Mouse (Mus musculus): ENCODE measurements around the gene Ampd3. TPM values are rescaled to one million over a fixed set of nuclear protein-coding genes. Genes with fewer than 3 reads are reported as not detected.

Gene Ampd3
- total RNA-seq, 2 experiments from 2014 or later: 24.4 to 25.3 TPM

DNA sequence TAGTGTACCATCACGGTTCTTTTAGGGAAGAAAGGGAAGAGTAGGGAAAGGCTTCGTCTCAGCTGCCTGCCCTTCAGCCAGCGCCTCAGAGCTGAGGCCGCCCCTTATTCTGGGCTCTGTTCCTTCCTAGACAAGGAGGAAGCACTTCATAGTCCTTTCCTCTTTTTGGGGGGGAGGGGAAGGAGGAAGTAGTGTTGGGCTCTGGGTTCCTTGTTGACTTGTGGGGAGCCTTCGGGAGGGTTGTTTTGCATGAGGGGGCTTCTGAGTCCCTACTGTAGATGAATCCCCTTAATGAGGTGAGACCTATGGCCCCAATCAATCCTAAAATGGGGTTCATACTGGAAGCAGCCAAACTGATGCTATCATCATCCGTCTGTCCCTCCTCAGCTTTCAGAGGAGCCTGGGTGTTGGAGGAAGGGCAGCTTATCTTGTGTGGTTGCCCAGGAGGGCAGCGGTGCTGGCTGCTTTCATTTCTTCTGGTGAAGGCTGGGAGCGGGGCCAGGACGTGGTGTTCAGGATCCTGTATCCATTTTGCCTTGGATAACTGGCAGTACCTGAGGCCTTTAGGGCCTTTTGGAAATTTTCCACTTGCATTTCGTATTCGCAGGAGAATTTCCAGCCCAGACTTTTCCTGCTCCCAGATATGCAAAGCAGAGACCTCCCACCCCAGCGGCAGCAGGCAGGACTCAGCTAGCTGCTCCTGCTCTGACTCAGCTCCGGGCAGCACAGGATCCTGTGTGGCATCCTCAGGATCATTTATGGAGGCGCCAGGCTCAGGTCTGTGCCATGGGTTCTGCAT lies 5.4 kb downstream of the Ampd3 start:
- intact Hi-C loops (cut with DNase I): no loop called here
- no peak for TF ChIP-seq CTCF (IDR thresholded peaks at IDR 0.05)
- Histone ChIP-seq H3K27ac (peak overlapping the region; percentile 83), H3K4me3 (peak overlapping the region; percentile 37)
- peak; percentile 37 to 43 for DNase-seq (ENCODE audit: extremely low spot score in 1 of 2, low spot score in 2 of 2)

GRCm38 (mm10) chr7:110774077-110774476 lies 6.1 kb downstream of the Ampd3 start:
- intact Hi-C loops (cut with DNase I): no loop called here
- TF ChIP-seq CTCF (IDR thresholded peaks at IDR 0.05): no peak
- DNase-seq (ENCODE audit: extremely low spot score in 1 of 2, low spot score in 2 of 2): no peak
- Histone ChIP-seq H3K4me3 (peak overlapping the region; percentile 37), H3K27ac (peak overlapping the region; percentile 83)

DNA sequence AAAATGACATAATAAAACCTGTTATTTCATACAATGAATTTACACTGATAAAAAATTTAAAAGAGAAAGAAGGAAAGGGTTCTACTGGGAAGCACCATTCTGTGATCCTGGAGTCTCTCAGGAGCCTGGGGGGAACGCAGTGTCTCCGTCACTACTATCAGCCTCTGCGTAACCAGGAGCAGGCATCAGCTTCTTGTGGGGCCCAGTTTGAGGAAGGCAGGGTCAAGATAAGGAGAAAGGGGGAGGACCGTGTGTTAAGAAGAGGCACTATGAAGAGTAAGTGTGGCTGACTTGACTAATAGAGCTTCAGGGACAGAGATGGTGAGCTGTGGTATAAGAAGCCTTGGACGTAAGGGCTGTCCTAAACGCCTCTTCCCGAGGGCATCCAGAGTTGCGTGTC lies 6.7 kb downstream of the Ampd3 start:
- DNase-seq (ENCODE audit: extremely low spot score in 1 of 2, low spot score in 2 of 2): no peak
- Histone ChIP-seq H3K4me3 (no peak overlapping the region), H3K27ac (no peak overlapping the region; the same call in 1 of the 2 replicates)
- intact Hi-C loops (cut with DNase I): no loop called here
- TF ChIP-seq CTCF (IDR thresholded peaks at IDR 0.05): no peak

- intact Hi-C loops (cut with DNase I): no loop called here
- TF ChIP-seq CTCF (IDR thresholded peaks at IDR 0.05): no peak
These were observed 9.4 kb downstream of the Ampd3 start for GRCm38 (mm10) chr7:110777146-110778001.

GRCm38 (mm10) chr7:110778933-110779332 lies 10.9 kb downstream of the Ampd3 start:
- peak overlapping the region; percentile 13; the same call in 1 of the 2 replicates for H3K27ac ChIP-seq
- no peak for TF ChIP-seq CTCF (IDR thresholded peaks at IDR 0.05)
- intact Hi-C loops (cut with DNase I): no loop called here
- no peak for DNase-seq (ENCODE audit: extremely low spot score in 1 of 2, low spot score in 2 of 2)
- H3K4me3 ChIP-seq: no peak overlapping the region

More at GRCm38 (mm10) chr7:110777146-110778001, 9.4 kb downstream of the Ampd3 start:
- Histone ChIP-seq H3K4me3 (no peak overlapping the region), H3K27ac (no peak overlapping the region)
- no peak for DNase-seq (ENCODE audit: extremely low spot score in 1 of 2, low spot score in 2 of 2)

DNA sequence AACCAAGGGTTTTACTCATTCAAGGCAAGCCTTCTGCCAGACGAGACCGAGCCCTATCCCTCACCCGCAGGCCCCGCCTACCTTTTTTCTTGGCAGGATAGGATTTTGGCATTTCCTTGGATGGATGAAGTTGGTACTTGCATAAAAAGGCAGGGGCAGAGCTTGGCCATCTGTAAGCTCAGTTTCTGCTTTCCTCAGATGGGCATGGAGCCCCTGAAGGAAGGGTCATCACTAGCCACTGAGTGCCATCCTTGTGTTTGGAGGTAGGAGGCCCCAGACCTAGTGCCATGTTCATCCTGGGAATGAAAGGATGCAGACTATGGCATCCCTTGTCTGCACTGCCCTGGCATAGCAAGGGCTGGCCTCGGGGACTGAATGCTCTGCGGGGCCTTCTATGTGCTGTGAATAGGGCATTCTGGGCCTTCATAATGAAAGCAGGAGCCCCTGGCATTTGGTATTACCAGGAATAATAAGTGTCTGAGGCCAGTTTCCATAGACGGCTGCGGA lies 11.7 kb downstream of the Ampd3 start:
- peak in 1 of 2 experiments; percentile 46 for DNase-seq (ENCODE audit: extremely low spot score in 1 of 2, low spot score in 2 of 2)
- intact Hi-C loops (cut with DNase I): no loop called here
- no peak overlapping the region for H3K4me3 ChIP-seq
- peak overlapping the region; percentile 70 for H3K27ac ChIP-seq
- no peak for TF ChIP-seq CTCF (IDR thresholded peaks at IDR 0.05)

GRCm38 (mm10) chr7:110780520-110780919 lies 12.5 kb downstream of the Ampd3 start:
- Histone ChIP-seq H3K4me3 (no peak overlapping the region), H3K27ac (peak overlapping the region; percentile 70)
- no peak for TF ChIP-seq CTCF (IDR thresholded peaks at IDR 0.05)
- intact Hi-C loops (cut with DNase I): no loop called here
- no peak for DNase-seq (ENCODE audit: extremely low spot score in 1 of 2, low spot score in 2 of 2)

DNA sequence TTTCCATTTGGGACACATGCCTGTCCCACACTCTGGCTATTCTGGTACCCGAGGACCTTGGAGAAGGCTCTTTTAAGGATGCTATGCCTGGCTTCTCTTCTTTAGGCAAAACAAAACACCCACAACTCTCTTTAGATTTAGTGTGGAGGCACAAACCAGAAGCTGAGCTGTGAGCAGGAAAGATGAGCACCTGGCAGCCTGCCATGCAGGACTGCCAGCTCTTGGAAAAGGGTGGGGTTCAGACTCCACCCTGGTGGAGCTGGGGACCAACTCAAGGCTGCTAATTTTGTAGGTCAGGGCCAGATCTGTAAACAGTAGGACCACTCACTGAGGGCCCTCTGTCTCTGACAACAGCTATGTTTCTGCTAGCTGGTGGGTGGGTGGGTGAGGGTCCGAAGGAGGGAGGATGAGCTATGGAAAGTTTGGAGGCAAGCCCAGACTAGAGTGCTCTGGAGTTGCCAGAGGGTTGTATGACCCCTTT lies 13.3 kb downstream of the Ampd3 start:
- H3K4me3 ChIP-seq: no peak overlapping the region
- intact Hi-C loops (cut with DNase I): no loop called here
- no peak for TF ChIP-seq CTCF (IDR thresholded peaks at IDR 0.05)
- peak overlapping the region; percentile 70 for H3K27ac ChIP-seq
- peak; percentile 45 to 69 for DNase-seq (ENCODE audit: extremely low spot score in 1 of 2, low spot score in 2 of 2)

DNA sequence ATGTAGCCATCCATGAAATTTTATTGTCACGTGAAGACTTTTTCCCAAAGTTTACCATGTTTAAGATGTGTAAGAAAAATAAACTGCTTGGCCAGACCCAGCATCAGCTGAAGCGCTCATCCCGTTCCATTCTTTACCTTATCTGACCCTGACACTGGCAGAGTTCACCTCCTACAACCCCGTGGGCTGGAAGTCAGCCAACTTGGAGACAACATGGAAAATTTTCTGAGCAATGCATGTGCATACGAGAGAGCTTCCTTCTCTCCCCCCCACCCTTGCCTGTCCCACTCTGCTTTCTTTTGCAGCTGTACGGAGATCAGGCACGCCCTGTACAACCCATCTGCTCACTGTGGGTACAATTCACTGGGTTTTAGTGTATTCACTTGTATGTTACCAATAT lies 14.1 kb downstream of the Ampd3 start:
- Histone ChIP-seq H3K27ac (no peak overlapping the region), H3K4me3 (no peak overlapping the region)
- TF ChIP-seq CTCF (IDR thresholded peaks at IDR 0.05): no peak
- no peak for DNase-seq (ENCODE audit: extremely low spot score in 1 of 2, low spot score in 2 of 2)
- intact Hi-C loops (cut with DNase I): no loop called here

DNA sequence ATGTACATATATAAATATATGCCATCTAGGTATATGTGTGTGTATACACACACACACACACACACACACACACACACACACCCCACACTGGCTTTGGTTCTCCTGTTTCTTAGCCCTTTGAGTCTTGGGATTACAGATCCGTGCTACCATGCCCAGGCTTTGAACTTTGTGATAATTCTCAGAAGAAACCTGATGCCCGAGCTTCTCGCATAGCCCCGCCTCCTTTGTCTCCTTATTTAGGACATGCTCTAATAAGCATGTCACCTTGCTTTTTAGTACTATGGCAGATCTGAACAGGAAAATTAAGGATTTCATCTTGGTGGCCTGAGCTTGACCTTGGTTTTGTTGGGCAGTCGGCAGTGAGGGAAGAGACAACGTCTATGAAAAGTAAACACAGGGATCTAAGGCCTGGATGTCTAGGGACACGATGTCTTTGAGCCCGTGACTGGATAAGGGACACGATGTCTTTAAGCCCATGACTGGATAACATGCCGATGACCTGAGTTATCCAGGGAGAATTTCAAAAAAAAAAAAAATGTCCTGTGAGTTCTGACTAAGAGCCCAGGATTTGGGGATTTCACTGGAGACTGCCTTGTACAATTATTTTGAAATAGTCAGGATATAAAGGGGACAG lies 15.0 kb downstream of the Ampd3 start:
- DNase-seq (ENCODE audit: extremely low spot score in 1 of 2, low spot score in 2 of 2): no peak
- TF ChIP-seq CTCF (IDR thresholded peaks at IDR 0.05): no peak
- Histone ChIP-seq H3K4me3 (no peak overlapping the region), H3K27ac (no peak overlapping the region)
- intact Hi-C loops (cut with DNase I): no loop called here

DNA sequence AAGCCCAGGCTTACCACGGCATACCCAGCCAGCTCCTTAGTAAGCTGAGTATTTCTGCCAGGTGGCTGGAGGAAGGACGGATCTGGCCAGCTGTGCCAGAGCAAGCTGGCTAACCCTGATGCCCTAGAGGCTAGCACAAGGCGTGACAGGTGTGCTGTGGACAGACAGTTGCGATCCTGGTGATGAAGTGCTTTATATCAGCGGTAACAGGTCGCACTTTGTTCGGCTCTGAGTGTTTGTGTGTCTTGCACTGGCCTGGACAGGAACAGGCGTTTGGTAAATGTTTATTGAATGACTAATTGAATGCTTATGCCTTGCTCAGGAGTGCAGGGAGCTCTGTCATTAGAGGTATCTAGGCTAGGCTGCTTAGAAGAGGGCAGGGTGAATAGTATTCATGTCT lies 17.0 kb downstream of the Ampd3 start:
- H3K27ac ChIP-seq: no peak overlapping the region
- no peak overlapping the region for H3K4me3 ChIP-seq
- no peak for TF ChIP-seq CTCF (IDR thresholded peaks at IDR 0.05)
- no peak for DNase-seq (ENCODE audit: extremely low spot score in 1 of 2, low spot score in 2 of 2)
- intact Hi-C loops (cut with DNase I): no loop called here

Data from left cerebral cortex, adult 2 months (tissue).